Mouse (Mus musculus) left cerebral cortex, adult 2 months (tissue): Measurements from ENCODE around the gene Cbr3. TPM values are rescaled to one million over a fixed set of nuclear protein-coding genes. Genes with fewer than 3 reads are reported as not detected.

Experiments
- DNase-seq, 2 experiments: peaks; one replicate each; pipeline ENCODE4 v3.0.0; 2021 to 2022; ENCODE audit warnings: low spot score in 2 of 2, mixed read lengths in 1 of 2; ENCODE audit errors: extremely low spot score in 1 of 2
- H3K27ac ChIP-seq: fragments of 200-600 bp; 2 replicates; pipeline ENCODE4 v1.8.1; 2022
- H3K4me3 ChIP-seq: fragments of 200-600 bp; 2 replicates; pipeline ENCODE4 v1.8.1; 2022
- CTCF ChIP-seq: fragments of 200-600 bp; IDR thresholded peaks from 2 replicates; pipeline ENCODE4 v1.8.1; 2022; ENCODE audit warnings: antibody characterized with exemption, mild to moderate bottlenecking, moderate library complexity
- intact Hi-C: fragments of 180-260 bp; cut with DNase I; formaldehyde crosslinking; loops from one replicate; pipeline ENCODE4 v1.15.1; 2025
- total RNA-seq, 2 experiments: library from RNA; stranded (reverse); gene quantifications; 2 replicates each; pipeline ENCODE4 v1.2.3; 2021

The Cbr3 gene
- total RNA-seq, 2 experiments from 2014 or later: 16.1 to 16.9 TPM

- no peak for DNase-seq
- intact Hi-C loops: no loop called here
Measured at GRCm38 (mm10) chr16:93712189-93712885, 29.3 kb downstream of the Cbr3 start.

GRCm38 (mm10) chr16:93712966-93713365 lies 30.0 kb downstream of the Cbr3 start:
- no peak for TF ChIP-seq CTCF
- H3K4me3 ChIP-seq: peak overlapping the region; percentile 85
- intact Hi-C loops: no loop called here
- no peak for DNase-seq
- peak overlapping the region; percentile 83; the same call in 1 of the 2 replicates for H3K27ac ChIP-seq

More at GRCm38 (mm10) chr16:93712189-93712885, 29.3 kb downstream of the Cbr3 start:
- Histone ChIP-seq H3K27ac (peak overlapping the region; percentile 83), H3K4me3 (peak overlapping the region; percentile 85)
- no peak for TF ChIP-seq CTCF

DNA sequence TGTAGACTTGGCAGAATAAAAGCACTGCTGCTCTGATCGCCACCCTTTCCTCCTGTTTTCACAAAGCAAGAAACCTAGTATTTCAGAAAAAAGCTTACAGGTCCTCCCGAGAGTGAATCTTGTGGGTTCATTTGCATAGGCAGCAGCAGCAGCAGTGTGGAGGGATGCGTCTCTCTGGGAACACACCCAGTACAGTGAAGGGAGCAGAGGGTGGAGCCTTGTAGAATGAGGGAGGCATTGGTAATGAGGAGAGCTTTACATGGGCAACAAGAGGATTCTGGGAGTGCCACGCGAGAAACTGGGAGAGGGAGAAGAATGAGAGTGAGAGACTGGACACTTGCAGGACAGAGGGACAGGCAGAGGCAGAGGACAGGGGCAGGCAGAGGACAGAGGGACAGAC lies 31.4 kb downstream of the Cbr3 start:
- H3K4me3 ChIP-seq: no peak overlapping the region
- no peak for TF ChIP-seq CTCF
- H3K27ac ChIP-seq: no peak overlapping the region
- intact Hi-C loops: no loop called here
- peak in 1 of 2 experiments; percentile 29 for DNase-seq

DNA sequence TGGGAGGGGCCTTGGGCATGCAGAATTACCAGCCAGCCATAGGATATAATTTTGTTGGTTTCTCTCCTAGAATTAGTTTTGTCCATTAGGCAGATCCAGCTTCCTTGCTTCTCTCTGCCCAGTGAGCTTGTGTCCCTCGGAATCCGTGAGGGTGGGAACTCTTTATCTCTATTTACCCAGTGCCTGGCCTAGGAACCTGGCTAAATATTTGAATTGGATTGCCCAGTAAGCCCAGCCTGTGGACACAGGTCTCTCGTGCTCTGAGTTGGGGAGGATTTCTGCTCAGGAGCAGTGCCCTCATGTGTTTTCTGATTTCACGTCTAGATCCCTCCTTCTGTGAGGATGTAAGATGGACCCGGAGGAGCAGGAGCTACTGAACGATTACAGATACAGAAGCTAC lies 32.8 kb downstream of the Cbr3 start:
- no peak overlapping the region for H3K4me3 ChIP-seq
- no peak for DNase-seq
- intact Hi-C loops: no loop called here
- H3K27ac ChIP-seq: no peak overlapping the region
- TF ChIP-seq CTCF: no peak

- no peak for TF ChIP-seq CTCF
- intact Hi-C loops: no loop called here
- no peak overlapping the region for H3K4me3 ChIP-seq
- H3K27ac ChIP-seq: no peak overlapping the region
- DNase-seq: peak; percentile 57 to 62
Measured at GRCm38 (mm10) chr16:93717299-93717703, 34.3 kb downstream of the Cbr3 start.

GRCm38 (mm10) chr16:93721771-93722170 lies 38.8 kb downstream of the Cbr3 start:
- no peak for TF ChIP-seq CTCF
- intact Hi-C loops: no loop called here
- DNase-seq: no peak
- H3K27ac ChIP-seq: no peak overlapping the region
- no peak overlapping the region for H3K4me3 ChIP-seq

DNA sequence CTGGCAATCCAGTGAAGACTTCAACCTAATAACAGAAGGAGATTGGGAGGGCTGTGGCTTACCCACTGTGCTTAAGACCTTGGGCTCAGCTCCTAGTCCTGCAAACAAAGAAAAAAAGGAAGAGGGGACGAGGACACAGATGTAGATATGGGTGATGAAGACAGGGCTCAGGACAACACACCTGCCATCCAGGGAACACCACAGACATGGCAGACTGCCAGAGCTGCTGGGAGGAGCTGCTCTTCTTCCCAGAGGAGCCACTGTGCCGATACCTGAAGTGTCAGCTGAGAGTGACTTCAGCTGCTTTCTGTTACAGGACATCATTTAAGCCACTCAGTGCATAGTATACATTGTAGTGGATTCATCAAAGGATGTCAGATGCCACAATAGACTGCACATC lies 39.5 kb downstream of the Cbr3 start:
- H3K27ac ChIP-seq: no peak overlapping the region
- intact Hi-C loops: no loop called here

DNA sequence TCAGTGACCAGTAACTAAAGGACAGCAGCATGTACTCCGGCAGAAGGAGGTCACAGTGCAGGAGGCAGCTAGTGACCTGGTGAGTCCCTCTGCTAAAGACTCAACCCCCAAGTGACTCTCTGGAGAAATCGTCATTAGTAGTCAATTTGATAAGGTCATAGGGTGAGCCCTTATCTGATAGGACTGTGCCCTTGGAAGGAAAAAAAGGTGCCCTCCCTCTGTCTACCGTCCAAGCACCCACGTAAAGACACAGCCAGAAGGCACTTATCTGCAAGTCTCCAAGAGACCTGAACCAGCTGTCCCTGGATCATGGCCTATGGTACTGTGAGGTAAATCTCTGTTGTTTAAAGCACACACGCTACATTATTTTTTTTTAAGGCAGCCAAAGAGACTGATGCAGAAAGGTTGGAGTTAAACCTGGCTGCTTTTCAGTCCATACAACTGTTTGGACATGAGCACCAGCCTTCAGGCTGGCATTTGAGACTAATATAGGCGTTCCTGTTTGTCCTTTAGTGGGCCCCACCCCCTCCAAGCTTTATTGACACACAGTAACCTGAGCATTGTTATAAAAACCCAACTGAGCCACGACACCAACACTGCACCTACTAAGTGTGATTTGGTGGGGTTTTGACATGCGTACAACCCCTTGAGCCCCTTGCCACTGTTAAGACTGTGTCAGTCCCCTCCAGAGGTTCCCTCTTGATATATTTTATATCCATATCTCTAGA lies 42.6 kb downstream of the Cbr3 start:
- no peak for DNase-seq
- no peak overlapping the region for H3K27ac ChIP-seq
- no peak overlapping the region for H3K4me3 ChIP-seq
- TF ChIP-seq CTCF: no peak
- intact Hi-C loops: no loop called here

More for the DNA sequence above, 39.5 kb downstream of the Cbr3 start:
- TF ChIP-seq CTCF: no peak
- DNase-seq: no peak
- no peak overlapping the region for H3K4me3 ChIP-seq

- H3K4me3 ChIP-seq: no peak overlapping the region
- intact Hi-C loops: no loop called here
- no peak overlapping the region for H3K27ac ChIP-seq
- DNase-seq: no peak
- TF ChIP-seq CTCF: no peak
Measured at GRCm38 (mm10) chr16:93726186-93726585, 43.2 kb downstream of the Cbr3 start.

GRCm38 (mm10) chr16:93728676-93729075 lies 45.7 kb downstream of the Cbr3 start:
- H3K4me3 ChIP-seq: no peak overlapping the region
- DNase-seq: no peak
- TF ChIP-seq CTCF: no peak
- intact Hi-C loops: no loop called here
- H3K27ac ChIP-seq: no peak overlapping the region; the same call in none of the 2 replicates

GRCm38 (mm10) chr16:93729801-93730721 lies 47.0 kb downstream of the Cbr3 start:
- peak in 1 of 2 experiments; percentile 37 for DNase-seq
- intact Hi-C loops: no loop called here
- TF ChIP-seq CTCF: no peak
- Histone ChIP-seq H3K4me3 (no peak overlapping the region), H3K27ac (peak overlapping the region; percentile 71; the same call in 1 of the 2 replicates)
